Mouse (Mus musculus) MN1 (cell line): ENCODE data around the gene Ap1m2.
"Not testable (repeated sequence)": the region's sequence is repeated elsewhere in the genome, so short reads cannot be mapped to it uniquely, and the experiment has no call there.

ENCODE experiments used
- DNase-seq: peaks from one replicate; pipeline ENCODE4 v3.0.0-alpha.2; 2016; ENCODE audit warnings: low spot score

Ap1m2 gene

GRCm38 (mm10) chr9:21288404-21289336 is 23.5 kb downstream of the Ap1m2 start:
- peak; percentile 41 for DNase-seq

GRCm38 (mm10) chr9:21287571-21288402 is 24.4 kb downstream of the Ap1m2 start, which contains the start of gene Kri1:
Gene Kri1 (minus strand): TSS chr9:21287969.
- DNase-seq: peak; percentile 96

GRCm38 (mm10) chr9:21286753-21287152 is 25.4 kb downstream of the Ap1m2 start:
- DNase-seq: no peak

- no peak for DNase-seq
Observed at GRCm38 (mm10) chr9:21283994-21284393, 28.1 kb downstream of the Ap1m2 start.

- DNase-seq: no peak
Observed at GRCm38 (mm10) chr9:21283591-21283990, 28.5 kb downstream of the Ap1m2 start.

- DNase-seq: no peak
Observed at GRCm38 (mm10) chr9:21277776-21278175, 34.4 kb downstream of the Ap1m2 start.

GRCm38 (mm10) chr9:21276307-21276706 is 35.8 kb downstream of the Ap1m2 start:
- DNase-seq: no peak

GRCm38 (mm10) chr9:21275727-21276126 is 36.4 kb downstream of the Ap1m2 start:
- no peak for DNase-seq

- DNase-seq: no peak
Observed at GRCm38 (mm10) chr9:21275013-21275710, 37.0 kb downstream of the Ap1m2 start.

GRCm38 (mm10) chr9:21274336-21274735 is 37.8 kb downstream of the Ap1m2 start:
- peak; percentile 18 for DNase-seq

- no peak for DNase-seq
Observed at GRCm38 (mm10) chr9:21273520-21274228, 38.5 kb downstream of the Ap1m2 start.

GRCm38 (mm10) chr9:21273094-21273493 is 39.0 kb downstream of the Ap1m2 start:
- DNase-seq: no peak

- no peak for DNase-seq
Observed at GRCm38 (mm10) chr9:21272391-21272790, 39.7 kb downstream of the Ap1m2 start.

GRCm38 (mm10) chr9:21269590-21269989 is 42.5 kb downstream of the Ap1m2 start:
- not testable (repeated sequence) for DNase-seq

GRCm38 (mm10) chr9:21268305-21268704 is 43.8 kb downstream of the Ap1m2 start:
- DNase-seq: no peak

- no peak for DNase-seq
Observed at GRCm38 (mm10) chr9:21266889-21267288, 45.2 kb downstream of the Ap1m2 start.

GRCm38 (mm10) chr9:21265611-21266010 is 46.5 kb downstream of the Ap1m2 start:
- DNase-seq: no peak

- peak; percentile 98 for DNase-seq
Observed at GRCm38 (mm10) chr9:21265000-21265561, 47.1 kb downstream of the Ap1m2 start, which contains the start of gene Atg4d. Gene Atg4d (plus strand): TSS chr9:21265293.

GRCm38 (mm10) chr9:21264272-21264999 is 47.7 kb downstream of the Ap1m2 start:
- peak; percentile 35 for DNase-seq

GRCm38 (mm10) chr9:21261831-21262230 is 50.3 kb downstream of the Ap1m2 start:
- no peak for DNase-seq
